Mouse (Mus musculus) erythroblast, embryonic 14.5 days (primary cell): ENCODE data around the gene Htra1.

Experiments used
- GATA1 ChIP-seq: IDR thresholded peaks from 2 replicates; pipeline ENCODE4 v1.6.1; 2012; ENCODE audit warnings: low read length, inconsistent platforms, mixed read lengths
- TAL1 ChIP-seq: IDR thresholded peaks from 3 replicates; pipeline ENCODE4 v1.6.1; 2012; ENCODE audit warnings: low read length, inconsistent platforms, mixed read lengths

DNA sequence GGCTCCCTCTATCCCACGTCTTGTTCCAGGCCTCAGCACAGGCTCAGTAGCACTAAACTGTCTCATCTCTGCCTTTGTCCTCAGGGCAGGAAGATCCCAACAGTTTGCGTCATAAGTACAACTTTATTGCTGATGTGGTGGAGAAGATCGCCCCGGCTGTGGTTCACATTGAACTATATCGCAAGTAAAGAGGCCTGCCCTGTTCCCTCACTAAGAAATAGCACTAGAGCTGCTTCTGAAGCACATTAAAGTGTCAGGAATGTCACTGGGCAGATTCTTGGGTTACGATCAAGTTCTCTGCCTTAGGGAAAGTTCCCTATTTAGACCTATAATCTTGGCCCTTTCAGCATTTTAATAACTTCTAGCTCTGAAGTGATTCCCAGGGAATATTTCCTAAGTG is 25.5 kb downstream of the Htra1 start:
- TF ChIP-seq GATA1, result no peak
- no peak for TF ChIP-seq TAL1
